9 mouse cellular contexts compared by ENCODE assay signal in genomic region chr17:67629211-67629657, GRCm38 (mm10). TPM values are rescaled to one million over a fixed set of nuclear protein-coding genes. Genes with fewer than 3 reads are reported as not detected.
DNase-seq lines count a peak whose midpoint lies in the region; ATAC-seq and TF ChIP-seq lines count a peak whose summit lies in the region.
"Had no signal": no experiment of that assay in that cellular context is flagged by ENCODE, and none has a peak within 500 bp of the region (broad histone marks: within the 10 kb centered on the region; RNA-seq: fewer than 3 reads in every experiment).

No protein-coding gene starts in this region.

- intact Hi-C loops in gastrocnemius, adult 2 months (cut with DNase I) = no loop called here

- H3K9me3 ChIP-seq in forebrain, embryonic 10.5 days = 0 out of 2 replicates have a peak, but pooled peaks cover 3% of the 10 kb centered on the region
- H3K9me3 ChIP-seq in forebrain, embryonic 12.5 days = no peaks in the 10 kb centered on the region
- no peaks in the 10 kb centered on the region for H3K9me3 ChIP-seq in intestine, embryonic 16.5 days (ENCODE audit: control insufficient read depth, low read length)
- H3K9me3 ChIP-seq in midbrain, embryonic 10.5 days (replicated peaks) = no peaks in the 10 kb centered on the region

- ATAC-seq in forebrain, embryonic 12.5 days (ENCODE audit: low FRiP score) = no peak; the same call in 1 of the 2 replicates
- 0 out of 2 replicates have a peak, but pooled peaks have one; percentile 26 for ATAC-seq in intestine, embryonic 16.5 days

- H3K27ac ChIP-seq in forebrain, embryonic 10.5 days = peak overlapping the region; percentile 40; the same call in 1 of the 2 replicates
- H3K27ac ChIP-seq in forebrain, embryonic 12.5 days = no peak overlapping the region
- H3K27ac ChIP-seq in gastrocnemius, adult 2 months = peak overlapping the region; percentile 98
- no peak overlapping the region for H3K27ac ChIP-seq in intestine, embryonic 16.5 days (ENCODE audit: low read length)
- no peak overlapping the region for H3K27ac ChIP-seq in midbrain, embryonic 10.5 days (replicated peaks)

- DNase-seq in forebrain, embryonic 10.5 days (ENCODE audit: extremely low spot score, low spot score) = no peak
- peak; percentile 94 for DNase-seq in adrenal gland, adult 8-10 months
- DNase-seq in gastrocnemius, adult 2 months = peak; percentile 93
- DNase-seq in midbrain, embryonic 10.5 days (ENCODE audit: low spot score) = peak; percentile 31
- DNase-seq in layer of hippocampus, adult 9-10 months (ENCODE audit: low spot score) = no peak
- no peak for DNase-seq in yolk sac, embryonic 10.5 days (ENCODE audit: low spot score)

- 53% methylated on average over 13 of the region's 13 CpGs for WGBS in forebrain, embryonic 10.5 days
- WGBS in forebrain, embryonic 12.5 days = 43% methylated on average over 13 of the region's 13 CpGs
- WGBS in intestine, embryonic 16.5 days = 33% methylated on average over 13 of the region's 13 CpGs
- 58% methylated on average over 13 of the region's 13 CpGs for WGBS in midbrain, embryonic 10.5 days

- H3K36me3 ChIP-seq in forebrain, embryonic 10.5 days (replicated peaks) = no peaks in the 10 kb centered on the region
- H3K36me3 ChIP-seq in forebrain, embryonic 12.5 days (replicated peaks) = no peaks in the 10 kb centered on the region
- H3K36me3 ChIP-seq in intestine, embryonic 16.5 days (ENCODE audit: control insufficient read depth, insufficient read depth, low read length) = no peaks in the 10 kb centered on the region
- H3K36me3 ChIP-seq in midbrain, embryonic 10.5 days = no peaks in the 10 kb centered on the region

- TF ChIP-seq CTCF in gastrocnemius, adult 2 months (IDR thresholded peaks at IDR 0.05) = peak; percentile 21; the same call in 1 of the 2 replicates

- H3K4me1 ChIP-seq in forebrain, embryonic 10.5 days = peaks cover 18% of the 10 kb centered on the region
- H3K4me1 ChIP-seq in forebrain, embryonic 12.5 days = peaks cover 12% of the 10 kb centered on the region; the same call in 1 of the 2 replicates
- H3K4me1 ChIP-seq in intestine, embryonic 16.5 days (ENCODE audit: control insufficient read depth, insufficient read depth, low read length) = no peaks in the 10 kb centered on the region
- H3K4me1 ChIP-seq in midbrain, embryonic 10.5 days = peaks cover 12% of the 10 kb centered on the region; the same call in 1 of the 2 replicates

- no peak overlapping the region for H3K4me3 ChIP-seq in forebrain, embryonic 10.5 days
- H3K4me3 ChIP-seq in forebrain, embryonic 12.5 days (replicated peaks) = no peak overlapping the region
- peak overlapping the region; percentile 82 for H3K4me3 ChIP-seq in gastrocnemius, adult 2 months
- H3K4me3 ChIP-seq in intestine, embryonic 16.5 days (ENCODE audit: low read length) = no peak overlapping the region
- no peak overlapping the region for H3K4me3 ChIP-seq in midbrain, embryonic 10.5 days

- no peak overlapping the region for H3K9ac ChIP-seq in forebrain, embryonic 12.5 days
- no peak overlapping the region for H3K9ac ChIP-seq in intestine, embryonic 16.5 days (ENCODE audit: low read depth, low read length)

- no peak overlapping the region for H3K4me2 ChIP-seq in forebrain, embryonic 12.5 days
- H3K4me2 ChIP-seq in intestine, embryonic 16.5 days (ENCODE audit: low read depth, low read length) = no peak overlapping the region

- H3K27me3 ChIP-seq in forebrain, embryonic 10.5 days (ENCODE audit: poor library complexity, severe bottlenecking) = 0 out of 2 replicates have a peak, but pooled peaks cover 4% of the 10 kb centered on the region
- H3K27me3 ChIP-seq in forebrain, embryonic 12.5 days = 0 out of 2 replicates have a peak, but pooled peaks cover 2% of the 10 kb centered on the region
- no peaks in the 10 kb centered on the region for H3K27me3 ChIP-seq in intestine, embryonic 16.5 days (replicated peaks; ENCODE audit: control insufficient read depth, insufficient read depth, low read length)
- H3K27me3 ChIP-seq in midbrain, embryonic 10.5 days (ENCODE audit: low read depth, poor library complexity, severe bottlenecking) = peaks cover 4% of the 10 kb centered on the region; the same call in 1 of the 2 replicates

RNA-seq across cellular contexts. Expression of gene Lrrc30, which starts 3.3 kb away (rescaled TPM):
- not detected in 2 replicates for polyA plus RNA-seq in forebrain, embryonic 10.5 days (2016; fragmentation: Nextera tagmentation; extraction: Ambion mirVana)
- polyA plus RNA-seq in forebrain, embryonic 12.5 days (2016; fragmentation: Nextera tagmentation; extraction: Ambion mirVana) = not detected in 2 replicates
- total RNA-seq in adrenal gland, adult 8-10 months (2022) = under 1 TPM in 3 of 4 experiments, not detected in 1; 0.32 to 0.66 (median 0.52) TPM
- 100 to 1,000 TPM; 136 to 171 TPM for total RNA-seq in gastrocnemius, adult 2 months (2021)
- not detected in 2 replicates for polyA plus RNA-seq in intestine, embryonic 16.5 days (2015; fragmentation: Nextera tagmentation; extraction: Ambion mirVana)
- polyA plus RNA-seq in midbrain, embryonic 10.5 days (2016; fragmentation: Nextera tagmentation; extraction: Ambion mirVana) = not detected in 2 replicates
- polyA plus RNA-seq: cortical plate, adult 2 months had no signal

Comparison
In these comparisons a context has a peak if more than half of its experiments do, and no peak if none do; other contexts are left out.
1. H3K27ac ChIP-seq: peak in forebrain, embryonic 10.5 days (single experiment) and gastrocnemius, adult 2 months (single experiment); none in forebrain, embryonic 12.5 days (single experiment), intestine, embryonic 16.5 days (single experiment) and midbrain, embryonic 10.5 days (single experiment).
2. DNase-seq: peak in adrenal gland, adult 8-10 months (single experiment), gastrocnemius, adult 2 months (single experiment) and midbrain, embryonic 10.5 days (single experiment); none in forebrain, embryonic 10.5 days (single experiment), layer of hippocampus, adult 9-10 months (single experiment) and yolk sac, embryonic 10.5 days (single experiment).